Comparison of ENCODE assay signal across 19 mouse cellular contexts in the genomic region with DNA sequence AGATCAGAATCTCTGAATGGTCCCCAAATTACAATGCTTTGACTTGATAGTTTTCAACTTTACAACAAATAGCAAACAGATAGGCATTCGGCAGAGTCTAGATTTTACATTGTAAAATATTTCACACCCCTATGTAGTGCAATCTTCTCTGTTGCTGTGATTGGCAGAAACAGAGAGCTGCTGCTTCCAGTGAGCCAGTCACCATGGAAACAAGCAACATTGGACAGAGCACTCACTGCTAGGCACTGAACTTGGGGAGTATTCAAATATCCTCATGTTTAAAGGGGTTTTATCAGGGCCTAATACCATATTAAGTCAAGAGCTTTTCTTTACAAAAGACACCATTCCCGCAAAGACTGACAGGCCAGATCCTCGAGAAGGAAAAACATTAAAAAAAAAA.
DNase-seq lines count a peak whose midpoint lies in the region; ATAC-seq lines count a peak whose summit lies in the region.
"Had no signal": no experiment of that assay in that cellular context is flagged by ENCODE, and none has a peak within 500 bp of the region (broad histone marks: within the 10 kb centered on the region; RNA-seq: fewer than 3 reads in every experiment).

No protein-coding gene starts in this region.

- no peaks in the 10 kb centered on the region for H3K27me3 ChIP-seq in forebrain, embryonic 15.5 days
- no peaks in the 10 kb centered on the region for H3K27me3 ChIP-seq in forebrain, embryonic 12.5 days
- H3K27me3 ChIP-seq in midbrain, embryonic 12.5 days = peaks cover 6% of the 10 kb centered on the region
- H3K27me3 ChIP-seq in midbrain, embryonic 10.5 days (ENCODE audit: low read depth, poor library complexity, severe bottlenecking) = peaks cover 16% of the 10 kb centered on the region; the same call in 1 of the 2 replicates
- no peaks in the 10 kb centered on the region for H3K27me3 ChIP-seq in midbrain, embryonic 15.5 days (replicated peaks)
- H3K27me3 ChIP-seq: embryonic facial prominence, embryonic 12.5 days; limb, embryonic 12.5 days had no signal

- 37% methylated on average over 3 of the region's 3 CpGs for WGBS in forebrain, embryonic 15.5 days
- WGBS in forebrain, embryonic 12.5 days = 46% methylated on average over 3 of the region's 3 CpGs
- 37% methylated on average over 3 of the region's 3 CpGs for WGBS in midbrain, embryonic 12.5 days
- 51% methylated on average over 3 of the region's 3 CpGs for WGBS in midbrain, embryonic 10.5 days
- 28% methylated on average over 3 of the region's 3 CpGs for WGBS in midbrain, embryonic 15.5 days

- no peak overlapping the region for H3K4me3 ChIP-seq in forebrain, embryonic 15.5 days
- H3K4me3 ChIP-seq in forebrain, embryonic 12.5 days (replicated peaks) = no peak overlapping the region
- H3K4me3 ChIP-seq in midbrain, embryonic 12.5 days = no peak overlapping the region
- H3K4me3 ChIP-seq in midbrain, embryonic 10.5 days = no peak overlapping the region
- H3K4me3 ChIP-seq in midbrain, embryonic 15.5 days = no peak overlapping the region
- H3K4me3 ChIP-seq: embryonic facial prominence, embryonic 12.5 days; limb, embryonic 12.5 days; myocyte had no signal

- no peaks in the 10 kb centered on the region for H3K36me3 ChIP-seq in forebrain, embryonic 15.5 days
- H3K36me3 ChIP-seq in forebrain, embryonic 12.5 days (replicated peaks) = no peaks in the 10 kb centered on the region
- no peaks in the 10 kb centered on the region for H3K36me3 ChIP-seq in midbrain, embryonic 12.5 days
- H3K36me3 ChIP-seq in midbrain, embryonic 10.5 days = no peaks in the 10 kb centered on the region
- no peaks in the 10 kb centered on the region for H3K36me3 ChIP-seq in midbrain, embryonic 15.5 days (replicated peaks)
- H3K36me3 ChIP-seq: embryonic facial prominence, embryonic 12.5 days; limb, embryonic 12.5 days had no signal

- no peak overlapping the region for H3K9ac ChIP-seq in forebrain, embryonic 15.5 days (replicated peaks)
- no peak overlapping the region for H3K9ac ChIP-seq in forebrain, embryonic 12.5 days
- no peak overlapping the region for H3K9ac ChIP-seq in midbrain, embryonic 12.5 days (replicated peaks)
- H3K9ac ChIP-seq in midbrain, embryonic 15.5 days = no peak overlapping the region
- H3K9ac ChIP-seq: embryonic facial prominence, embryonic 12.5 days; limb, embryonic 12.5 days; liver, embryonic 14.5 days had no signal

- peaks cover 4% of the 10 kb centered on the region for H3K4me1 ChIP-seq in forebrain, embryonic 15.5 days
- 0 out of 2 replicates have a peak, but pooled peaks cover 2% of the 10 kb centered on the region for H3K4me1 ChIP-seq in forebrain, embryonic 12.5 days
- no peaks in the 10 kb centered on the region for H3K4me1 ChIP-seq in midbrain, embryonic 12.5 days
- peaks cover 13% of the 10 kb centered on the region for H3K4me1 ChIP-seq in midbrain, embryonic 10.5 days
- no peaks in the 10 kb centered on the region for H3K4me1 ChIP-seq in midbrain, embryonic 15.5 days
- H3K4me1 ChIP-seq: embryonic facial prominence, embryonic 12.5 days; limb, embryonic 12.5 days had no signal

- H3K4me2 ChIP-seq in forebrain, embryonic 15.5 days (replicated peaks) = no peak overlapping the region
- no peak overlapping the region for H3K4me2 ChIP-seq in forebrain, embryonic 12.5 days
- no peak overlapping the region for H3K4me2 ChIP-seq in midbrain, embryonic 12.5 days (replicated peaks)
- H3K4me2 ChIP-seq in midbrain, embryonic 15.5 days = no peak overlapping the region
- H3K4me2 ChIP-seq: embryonic facial prominence, embryonic 12.5 days; limb, embryonic 12.5 days had no signal

- ATAC-seq in forebrain, embryonic 15.5 days (replicated peaks) = peak; percentile 77
- ATAC-seq in forebrain, embryonic 12.5 days (ENCODE audit: low FRiP score) = no peak; the same call in 1 of the 2 replicates
- ATAC-seq in midbrain, embryonic 12.5 days (ENCODE audit: low FRiP score, low read depth) = peak; percentile 76
- ATAC-seq in midbrain, embryonic 15.5 days (replicated peaks) = 0 out of 2 replicates have a peak, but pooled peaks have one; percentile 65
- ATAC-seq: activated CD4-positive, CD25-positive, alpha-beta regulatory T cell, adult 4 months; intestine, embryonic 16.5 days had no signal

- no peak for DNase-seq in midbrain, embryonic 10.5 days (ENCODE audit: low spot score)
- peak; percentile 20 for DNase-seq in embryo, embryonic 10.5 days (ENCODE audit: low spot score)
- DNase-seq in thymus, postnatal 0 days (ENCODE audit: low spot score) = no peak
- DNase-seq: adrenal gland, postnatal 14 days; cerebellum, adult 9-10 months; heart, postnatal 4 days; right cerebral cortex, adult 18-20 months; spleen, adult 18-20 months; thymus, adult 2 months had no signal

- H3K27ac ChIP-seq in forebrain, embryonic 15.5 days (replicated peaks) = no peak overlapping the region
- no peak overlapping the region for H3K27ac ChIP-seq in forebrain, embryonic 12.5 days
- no peak overlapping the region for H3K27ac ChIP-seq in midbrain, embryonic 12.5 days (replicated peaks)
- H3K27ac ChIP-seq in midbrain, embryonic 10.5 days (replicated peaks) = no peak overlapping the region
- H3K27ac ChIP-seq in midbrain, embryonic 15.5 days = no peak overlapping the region
- H3K27ac ChIP-seq: embryonic facial prominence, embryonic 12.5 days; limb, embryonic 12.5 days; liver, embryonic 14.5 days had no signal

- H3K9me3 ChIP-seq in forebrain, embryonic 15.5 days = no peaks in the 10 kb centered on the region
- H3K9me3 ChIP-seq in forebrain, embryonic 12.5 days = no peaks in the 10 kb centered on the region
- no peaks in the 10 kb centered on the region for H3K9me3 ChIP-seq in midbrain, embryonic 12.5 days
- H3K9me3 ChIP-seq in midbrain, embryonic 10.5 days (replicated peaks) = no peaks in the 10 kb centered on the region
- no peaks in the 10 kb centered on the region for H3K9me3 ChIP-seq in midbrain, embryonic 15.5 days
- H3K9me3 ChIP-seq: embryonic facial prominence, embryonic 12.5 days; limb, embryonic 12.5 days had no signal
